Mouse (Mus musculus) NIH3T3 (cell line): Measurements from ENCODE around the gene Vwa7.
A peak's percentile ranks its signal among the peaks of the same experiment; 100 is the strongest.
"Not testable (repeated sequence)": the region's sequence is repeated elsewhere in the genome, so short reads cannot be mapped to it uniquely, and the experiment has no call there.

Experiments used
- DNase-seq: peaks from one replicate; pipeline ENCODE4 v3.0.0-alpha.2; 2012; ENCODE audit warnings: low read depth

Vwa7 gene

DNA sequence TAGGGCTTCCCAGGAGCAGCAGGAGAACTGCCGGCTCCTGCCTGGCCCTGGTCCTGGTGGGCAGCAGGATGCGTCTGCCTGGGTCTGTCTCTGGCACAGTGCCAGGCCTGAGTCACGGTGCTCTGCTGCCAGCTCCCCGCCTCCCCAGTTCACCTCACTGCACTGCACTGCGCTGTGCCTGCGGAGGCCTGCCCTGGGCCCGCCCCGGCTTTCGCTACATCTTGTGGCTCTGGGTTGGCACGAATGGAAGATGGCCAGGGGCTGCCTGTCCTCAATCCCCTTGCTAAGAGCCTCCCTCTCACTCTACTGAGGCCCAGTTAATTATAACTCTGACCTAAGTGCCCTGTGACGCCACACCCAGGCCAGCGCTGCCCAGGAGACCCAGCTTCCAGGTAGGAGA lies at the start of gene Vwa7:
Vwa7 (plus strand) TSS at position 204 of the 400 bp plus-strand sequence.
- DNase-seq = peak; percentile 76

DNA sequence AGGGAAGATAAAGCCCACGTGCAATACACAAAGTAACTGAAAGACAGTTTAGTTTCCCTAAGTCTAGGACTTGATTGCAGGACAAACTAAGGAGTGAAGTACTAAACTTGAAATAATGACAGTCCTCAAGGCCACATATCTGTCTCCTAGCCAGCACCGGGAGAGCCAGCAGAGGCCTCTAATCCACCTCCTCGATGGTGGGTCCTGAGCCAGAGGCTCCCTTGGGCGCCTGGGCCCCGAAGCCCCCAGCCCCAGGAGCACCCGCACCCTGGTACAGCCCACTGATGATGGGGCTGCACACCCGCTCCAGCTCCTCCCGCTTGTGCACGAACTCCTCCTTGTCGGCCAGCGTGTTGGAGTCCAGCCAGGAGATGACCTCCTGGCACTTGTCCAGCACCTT lies 46.6 kb upstream of the Vwa7 start, which contains the start of gene Gm20481:
Gm20481 (plus strand) TSS at position 91 of the 400 bp plus-strand sequence.
- not testable (repeated sequence) for DNase-seq

DNA sequence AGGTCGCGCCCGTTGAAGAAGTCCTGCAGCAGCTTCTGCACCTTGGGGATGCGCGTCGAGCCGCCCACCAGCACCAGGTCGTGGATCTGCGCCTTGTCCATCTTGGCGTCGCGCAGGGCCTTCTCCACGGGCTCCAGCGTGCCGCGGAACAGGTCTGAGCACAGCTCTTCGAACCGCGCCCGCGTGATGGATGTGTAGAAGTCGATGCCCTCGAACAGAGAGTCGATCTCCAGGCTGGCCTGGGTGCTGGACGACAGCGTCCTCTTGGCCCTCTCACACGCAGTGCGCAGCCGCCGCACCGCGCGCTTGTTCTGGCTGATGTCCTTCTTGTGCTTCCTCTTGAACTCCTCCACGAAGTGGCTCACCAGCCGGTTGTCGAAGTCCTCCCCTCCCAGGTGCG lies 45.5 kb upstream of the Vwa7 start:
- not testable (repeated sequence) for DNase-seq

DNA sequence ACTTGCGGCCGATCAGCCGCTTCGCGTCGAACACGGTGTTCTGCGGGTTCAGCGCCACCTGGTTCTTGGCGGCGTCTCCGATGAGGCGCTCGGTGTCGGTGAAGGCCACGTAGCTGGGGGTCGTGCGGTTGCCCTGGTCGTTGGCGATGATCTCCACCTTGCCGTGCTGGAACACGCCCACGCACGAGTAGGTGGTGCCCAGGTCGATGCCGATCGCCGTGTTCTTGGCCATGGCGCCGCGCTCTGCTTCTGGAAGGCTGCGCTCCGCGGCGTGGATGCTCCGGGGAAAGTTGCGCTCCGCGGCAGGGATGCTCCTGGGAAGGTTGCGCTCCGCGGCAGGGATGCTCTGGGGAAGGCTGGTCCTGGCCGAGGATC lies 44.7 kb upstream of the Vwa7 start:
- DNase-seq = not testable (repeated sequence)

DNA sequence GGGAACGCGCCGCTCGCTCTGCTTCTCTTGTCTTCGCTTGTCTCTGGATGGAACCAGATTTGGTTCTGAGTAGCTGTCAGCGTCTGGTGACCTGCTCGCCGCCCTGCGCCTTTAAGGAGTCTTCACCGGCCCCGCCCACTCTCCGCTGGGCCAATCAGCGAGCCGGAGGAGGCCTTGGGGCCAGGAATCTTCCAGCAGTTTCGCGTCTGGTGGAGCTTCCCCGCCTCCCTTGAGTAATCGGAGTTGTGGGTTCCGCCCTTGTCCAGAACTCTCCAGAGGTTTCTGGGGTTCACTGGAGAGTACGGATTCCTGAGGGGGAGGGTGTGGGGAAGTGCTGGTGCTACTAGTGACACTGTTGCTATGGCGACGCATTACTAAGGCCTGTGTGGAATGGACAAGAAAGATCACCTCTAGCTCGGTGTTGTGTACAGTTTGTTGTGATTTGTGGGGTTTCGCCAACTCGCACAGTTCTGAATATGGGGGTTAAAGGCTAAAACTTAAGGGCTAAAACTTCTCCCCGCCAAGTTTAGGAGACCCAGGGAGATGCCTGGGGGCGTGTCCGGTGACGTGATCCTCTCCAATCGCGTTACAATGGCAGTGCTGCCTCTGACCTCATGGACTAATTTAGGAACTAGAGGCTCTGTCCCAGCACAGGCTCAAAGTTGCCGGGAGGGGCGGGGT lies 44.2 kb upstream of the Vwa7 start, which contains the start of the genes Hspa1a and Hspa1l:
Hspa1a (minus strand) TSS at position 88 of the 681 bp plus-strand sequence.
Hspa1l (plus strand) TSS at position 635 of the 681 bp plus-strand sequence.
- DNase-seq = not testable (repeated sequence)

DNA sequence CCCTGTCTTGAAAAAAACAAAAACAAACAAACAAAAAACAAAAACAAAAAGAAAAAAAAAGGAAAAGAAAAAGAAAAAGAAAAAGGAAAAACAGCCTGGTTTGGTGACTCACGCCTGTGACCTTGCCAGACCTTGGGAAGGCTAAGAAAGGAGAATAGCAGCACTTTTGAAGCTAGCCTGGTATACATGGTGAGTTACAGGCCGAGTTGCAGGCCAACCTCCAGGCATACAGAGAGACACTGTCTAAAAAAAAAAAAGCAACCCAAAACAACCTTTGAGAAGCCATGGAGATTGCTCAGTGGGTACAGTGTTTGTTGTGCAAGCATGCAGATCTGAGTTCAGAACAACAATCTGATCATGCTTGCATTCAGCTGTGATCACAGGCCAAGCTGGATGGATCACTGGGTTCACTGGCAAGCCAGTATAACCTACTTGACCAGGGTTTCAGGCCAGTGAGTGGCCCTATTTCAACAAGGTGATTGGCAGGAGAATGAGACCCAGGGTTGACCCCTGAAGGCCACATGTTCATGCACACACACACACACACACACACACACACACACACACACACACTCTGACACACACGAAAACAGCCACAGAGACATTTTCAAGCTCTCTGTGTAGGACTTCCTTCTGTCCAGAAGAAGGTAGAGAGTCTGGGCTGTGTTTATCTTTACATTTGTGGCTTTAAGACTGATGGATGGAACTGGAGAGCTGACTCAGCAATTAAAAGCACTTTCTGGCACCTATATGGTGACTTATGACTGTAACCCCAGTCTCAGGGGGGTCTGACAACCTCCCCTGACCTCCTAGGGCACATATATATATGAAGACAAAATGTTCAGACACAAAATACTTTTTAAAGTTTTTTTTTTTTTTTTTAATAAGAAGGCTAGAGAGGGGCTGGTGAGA lies 40.5 kb upstream of the Vwa7 start:
- peak; percentile 61 for DNase-seq

DNA sequence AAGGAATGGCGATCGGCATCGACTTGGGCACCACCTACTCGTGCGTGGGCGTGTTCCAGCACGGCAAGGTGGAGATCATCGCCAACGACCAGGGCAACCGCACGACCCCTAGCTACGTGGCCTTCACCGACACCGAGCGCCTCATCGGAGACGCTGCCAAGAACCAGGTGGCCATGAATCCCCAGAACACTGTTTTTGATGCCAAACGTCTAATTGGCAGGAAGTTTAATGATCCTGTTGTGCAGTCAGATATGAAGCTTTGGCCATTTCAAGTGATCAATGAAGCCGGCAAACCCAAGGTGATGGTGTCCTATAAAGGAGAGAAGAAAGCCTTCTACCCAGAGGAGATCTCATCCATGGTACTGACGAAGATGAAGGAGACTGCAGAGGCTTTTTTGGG lies 39.4 kb upstream of the Vwa7 start:
- no peak for DNase-seq

DNA sequence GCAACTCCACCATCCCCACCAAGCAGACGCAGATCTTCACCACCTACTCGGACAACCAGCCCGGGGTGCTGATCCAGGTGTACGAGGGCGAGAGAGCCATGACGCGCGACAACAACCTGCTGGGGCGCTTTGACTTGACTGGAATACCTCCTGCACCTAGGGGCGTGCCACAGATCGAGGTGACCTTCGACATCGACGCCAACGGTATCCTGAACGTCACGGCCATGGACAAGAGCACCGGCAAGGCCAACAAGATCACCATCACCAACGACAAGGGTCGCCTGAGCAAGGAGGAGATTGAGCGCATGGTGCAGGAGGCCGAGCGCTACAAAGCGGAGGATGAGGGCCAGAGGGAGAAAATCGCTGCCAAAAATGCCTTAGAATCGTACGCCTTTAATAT lies 38.1 kb upstream of the Vwa7 start:
- no peak for DNase-seq

DNA sequence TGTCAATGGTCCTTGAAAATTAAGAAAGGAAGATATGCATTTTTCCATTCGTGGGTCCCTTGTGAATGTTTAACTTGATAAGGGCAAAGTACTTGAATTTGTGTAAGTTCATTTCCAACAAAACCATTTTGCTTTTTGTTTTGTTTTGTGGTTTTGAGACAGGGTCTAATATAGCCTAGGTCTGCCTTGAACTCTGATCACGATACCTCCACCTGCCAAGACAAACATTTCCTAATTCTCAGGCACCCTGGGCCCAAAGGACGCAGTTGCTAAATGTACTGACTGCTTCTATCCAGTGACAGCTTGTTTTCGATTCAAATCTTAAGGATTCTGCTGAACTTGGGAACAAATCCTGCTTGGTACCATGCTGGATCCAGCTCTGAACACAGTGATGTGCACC lies 36.7 kb upstream of the Vwa7 start:
- no peak for DNase-seq

DNA sequence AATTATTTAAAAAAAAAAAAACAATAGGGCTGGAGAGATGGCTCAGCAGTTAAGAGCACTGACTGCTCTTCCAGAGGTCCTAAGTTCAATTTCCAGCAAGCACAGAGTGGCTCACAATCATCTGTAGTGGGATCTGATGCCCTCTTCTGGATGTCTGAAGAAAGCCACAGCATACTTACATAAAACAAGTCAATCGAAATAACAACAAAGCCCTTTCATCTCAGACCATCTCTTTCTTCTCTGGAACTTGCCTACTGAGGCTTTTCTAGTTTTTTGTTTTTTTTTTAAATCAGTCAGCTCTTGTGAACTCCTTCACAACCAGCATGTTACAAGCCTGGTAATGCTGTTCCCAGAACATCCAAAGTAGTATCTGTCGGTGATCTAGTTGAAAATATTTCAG lies 35.7 kb upstream of the Vwa7 start:
- peak; percentile 83 for DNase-seq

DNA sequence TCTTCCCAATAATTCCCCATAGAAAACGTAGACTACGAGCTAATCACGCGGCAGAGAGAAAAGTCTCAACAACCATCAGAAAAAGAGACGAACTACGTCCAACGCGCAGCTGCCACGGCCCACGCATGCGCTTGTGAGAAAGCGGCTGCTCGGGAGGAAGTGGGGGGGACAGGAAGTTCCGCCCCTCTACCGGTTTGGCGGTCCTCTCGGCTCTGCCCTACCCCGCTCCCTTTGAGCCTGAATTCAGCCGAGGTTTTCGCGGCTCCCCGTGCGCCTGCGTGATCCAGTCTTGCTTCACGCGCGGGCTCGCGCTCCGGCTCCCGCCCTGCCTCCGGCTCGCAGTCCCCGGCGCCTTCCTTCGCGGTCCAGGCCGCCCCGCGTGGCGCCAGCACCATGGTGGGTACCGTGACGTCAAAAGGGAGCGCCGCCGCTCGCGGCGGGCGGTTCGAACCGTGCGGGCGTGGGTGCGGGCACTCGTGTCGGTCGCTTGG lies 34.6 kb upstream of the Vwa7 start, which contains the start of gene Lsm2:
Lsm2 (plus strand) TSS at position 173 of the 491 bp plus-strand sequence.
- DNase-seq = peak; percentile 96

DNA sequence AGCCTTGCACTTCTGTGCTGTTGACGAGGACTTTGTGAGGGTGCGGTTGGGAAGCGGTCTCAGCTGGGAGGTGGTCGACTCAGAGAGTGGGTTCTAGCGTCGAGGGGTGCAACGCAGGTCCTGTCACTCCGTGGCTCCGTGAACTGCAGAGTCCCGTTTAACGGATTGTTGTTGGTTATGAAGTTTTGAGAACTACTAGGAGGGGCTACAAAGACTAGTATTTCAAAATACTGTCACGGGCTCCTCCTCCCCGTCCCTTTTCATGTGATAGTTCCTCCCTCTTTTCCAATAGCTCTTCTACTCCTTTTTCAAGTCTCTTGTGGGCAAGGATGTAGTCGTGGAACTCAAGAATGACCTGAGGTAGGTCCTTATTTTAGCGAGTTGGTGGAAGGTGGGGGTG lies 34.1 kb upstream of the Vwa7 start:
- peak; percentile 27 for DNase-seq

DNA sequence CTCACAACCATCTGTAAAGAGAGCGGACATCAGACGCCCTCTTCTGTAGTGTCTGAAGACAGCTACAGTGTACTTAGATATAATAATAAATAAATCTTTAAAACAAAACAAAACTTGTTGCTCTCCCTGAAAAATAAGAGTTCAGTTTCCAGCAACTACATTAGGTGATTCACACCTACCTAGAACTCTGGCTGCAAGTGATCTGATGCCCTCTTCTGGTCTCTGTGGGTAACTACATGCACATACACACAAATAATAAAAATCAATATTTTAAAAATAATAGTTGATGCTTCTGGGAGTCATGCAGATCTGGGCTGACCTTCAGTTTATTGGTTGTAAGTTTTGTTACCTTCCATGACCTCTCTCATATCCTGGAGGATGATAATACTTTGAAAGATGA lies 32.2 kb upstream of the Vwa7 start:
- peak; percentile 80 for DNase-seq

DNA sequence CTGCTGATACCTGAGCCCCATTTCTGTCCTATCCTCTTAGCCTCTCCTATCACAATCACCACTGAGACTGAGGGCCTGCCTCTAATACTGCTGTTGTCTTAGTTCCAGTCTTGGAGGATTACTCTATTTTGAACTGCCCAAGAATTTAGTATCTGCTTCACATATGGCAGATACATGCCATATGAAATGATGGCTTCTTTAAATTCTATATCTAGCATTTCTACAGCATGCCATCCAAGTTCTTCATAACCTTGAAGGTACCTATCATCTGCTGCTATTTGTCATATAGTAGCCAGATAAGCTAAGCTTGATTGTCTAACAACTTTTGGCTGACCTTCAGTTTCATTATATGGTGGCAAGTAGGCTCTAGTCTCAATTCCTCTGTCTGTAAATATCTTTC lies 21.6 kb upstream of the Vwa7 start:
- DNase-seq = no peak

DNA sequence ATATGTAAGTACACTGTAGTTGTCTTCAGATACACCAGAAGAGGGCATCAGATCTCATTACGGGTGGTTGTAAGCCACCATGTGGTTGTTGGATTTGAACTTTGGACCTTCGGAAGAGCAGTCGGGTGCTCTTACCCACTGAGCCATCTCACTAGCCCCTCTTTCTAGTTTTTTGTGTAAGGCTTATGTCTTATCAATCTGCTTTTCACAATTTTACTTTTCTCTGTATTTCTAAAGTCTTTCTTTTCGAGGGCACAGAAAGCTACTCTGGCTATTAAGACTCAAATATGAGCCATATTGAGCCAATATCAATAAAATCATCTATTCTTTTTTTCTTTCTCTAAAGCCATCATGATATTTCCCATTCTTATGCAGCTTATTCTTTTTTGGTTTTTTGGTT lies 21.2 kb upstream of the Vwa7 start:
- DNase-seq = not testable (repeated sequence)

DNA sequence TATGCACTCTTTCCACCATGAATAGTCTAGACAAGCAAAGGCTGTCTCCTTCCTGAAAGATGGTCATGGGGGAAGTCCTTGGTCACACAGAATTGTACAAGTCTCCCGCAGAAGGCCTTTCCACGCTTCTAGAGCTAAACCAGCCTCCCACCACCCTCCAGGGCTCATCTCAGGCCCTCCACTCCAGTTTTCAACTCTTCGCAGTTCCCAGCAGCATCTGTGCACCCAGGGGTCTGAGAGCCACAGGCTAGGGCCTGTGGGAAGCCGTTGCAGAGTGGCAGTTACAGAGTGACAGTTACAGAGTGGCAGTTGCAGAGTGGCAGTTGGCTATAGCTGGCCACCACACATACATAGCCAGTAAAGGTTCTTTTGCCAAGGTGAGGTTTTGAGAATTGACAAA lies 20.5 kb upstream of the Vwa7 start:
- not testable (repeated sequence) for DNase-seq

DNA sequence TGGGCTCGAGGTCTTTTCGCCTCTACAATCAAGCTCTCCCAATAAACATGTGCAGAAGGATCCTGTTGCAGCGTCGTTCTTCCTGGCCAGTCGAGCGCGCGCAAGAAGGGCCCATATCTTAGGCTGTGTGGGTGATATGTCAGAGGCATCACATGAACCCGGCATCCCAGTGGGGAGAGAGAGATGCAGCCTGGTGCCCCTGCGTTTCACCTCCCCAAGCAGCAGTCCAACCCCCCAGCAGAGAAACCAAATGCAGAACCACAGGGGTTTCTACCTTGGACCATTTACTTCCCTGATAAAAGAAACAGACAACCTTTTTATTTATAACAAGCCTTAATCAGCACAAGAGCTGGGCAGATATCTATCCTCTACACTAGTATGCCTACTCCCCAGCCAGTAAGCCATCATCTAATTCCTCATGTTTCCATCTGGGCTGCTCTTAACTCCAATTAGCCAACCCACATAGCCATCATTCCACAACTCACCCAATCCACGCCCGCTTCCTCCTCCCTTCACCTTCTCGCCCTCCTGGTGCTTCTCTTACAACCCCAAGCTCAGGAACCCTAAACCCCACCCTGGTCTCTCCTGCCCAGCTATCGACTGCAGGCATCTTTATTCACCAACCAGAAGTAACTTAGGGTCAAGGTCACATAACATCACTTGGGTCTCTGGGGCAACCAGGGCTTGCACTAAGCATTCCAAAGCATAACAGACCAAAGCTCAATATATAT lies 19.8 kb upstream of the Vwa7 start:
- no peak for DNase-seq

DNA sequence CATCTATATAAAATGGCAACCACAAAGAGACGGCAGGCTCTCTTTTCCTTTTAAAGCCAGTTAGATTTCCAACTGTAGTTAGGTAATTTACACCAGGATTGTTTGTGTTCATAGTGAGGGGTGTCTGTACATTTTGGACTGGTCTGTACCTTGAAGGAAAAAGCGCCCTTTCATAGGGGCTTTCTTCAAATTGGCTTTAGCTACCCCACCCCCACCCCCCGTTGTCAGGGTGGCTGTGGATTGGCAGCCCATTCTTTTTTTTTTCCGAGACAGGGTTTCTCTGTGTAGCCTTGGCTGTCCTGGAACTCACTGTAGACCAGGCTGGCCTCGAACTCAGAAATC lies 19.3 kb upstream of the Vwa7 start:
- no peak for DNase-seq

DNA sequence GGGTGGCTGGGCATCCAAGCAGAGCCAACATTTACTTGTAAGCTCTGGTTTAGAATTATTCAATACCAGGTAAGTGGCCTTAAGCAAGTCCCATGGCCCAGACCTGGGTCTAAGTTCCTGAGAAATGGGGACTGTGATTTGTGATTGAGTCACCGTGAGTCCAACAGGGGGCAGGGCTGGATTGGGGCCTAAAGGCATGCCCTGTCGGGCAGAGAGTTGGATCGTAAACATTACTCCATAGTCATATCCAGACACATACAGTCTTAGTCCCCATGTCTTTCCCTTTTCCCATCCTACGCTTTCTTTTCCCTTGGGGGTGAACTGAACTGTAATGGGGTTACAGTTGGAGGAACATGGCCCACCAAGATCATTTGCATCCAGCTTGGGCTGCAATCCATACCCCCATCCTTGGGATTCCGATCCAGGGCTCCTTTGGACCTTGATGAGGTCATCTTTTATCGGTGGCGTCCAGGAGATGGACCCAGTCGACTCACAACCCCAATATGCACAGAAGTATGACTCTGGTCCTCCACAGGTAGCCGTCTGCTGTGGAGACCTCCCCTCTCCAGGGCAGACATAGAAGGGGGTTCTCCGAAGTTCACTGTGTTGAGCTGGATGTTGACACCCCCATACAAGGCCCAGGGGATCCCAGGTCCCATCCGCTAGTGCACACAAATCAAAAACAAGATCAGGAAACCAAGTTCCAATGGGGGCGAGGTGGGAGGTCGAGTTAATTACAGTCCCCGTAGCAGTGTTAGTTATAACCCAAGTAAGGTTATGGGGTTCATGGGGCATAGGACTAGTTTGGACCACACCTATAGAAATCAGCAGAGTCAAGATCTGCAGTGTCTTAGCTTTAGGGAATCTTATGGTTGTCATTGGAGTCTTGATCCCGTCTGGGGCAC lies 17.6 kb upstream of the Vwa7 start:
- DNase-seq = no peak

DNA sequence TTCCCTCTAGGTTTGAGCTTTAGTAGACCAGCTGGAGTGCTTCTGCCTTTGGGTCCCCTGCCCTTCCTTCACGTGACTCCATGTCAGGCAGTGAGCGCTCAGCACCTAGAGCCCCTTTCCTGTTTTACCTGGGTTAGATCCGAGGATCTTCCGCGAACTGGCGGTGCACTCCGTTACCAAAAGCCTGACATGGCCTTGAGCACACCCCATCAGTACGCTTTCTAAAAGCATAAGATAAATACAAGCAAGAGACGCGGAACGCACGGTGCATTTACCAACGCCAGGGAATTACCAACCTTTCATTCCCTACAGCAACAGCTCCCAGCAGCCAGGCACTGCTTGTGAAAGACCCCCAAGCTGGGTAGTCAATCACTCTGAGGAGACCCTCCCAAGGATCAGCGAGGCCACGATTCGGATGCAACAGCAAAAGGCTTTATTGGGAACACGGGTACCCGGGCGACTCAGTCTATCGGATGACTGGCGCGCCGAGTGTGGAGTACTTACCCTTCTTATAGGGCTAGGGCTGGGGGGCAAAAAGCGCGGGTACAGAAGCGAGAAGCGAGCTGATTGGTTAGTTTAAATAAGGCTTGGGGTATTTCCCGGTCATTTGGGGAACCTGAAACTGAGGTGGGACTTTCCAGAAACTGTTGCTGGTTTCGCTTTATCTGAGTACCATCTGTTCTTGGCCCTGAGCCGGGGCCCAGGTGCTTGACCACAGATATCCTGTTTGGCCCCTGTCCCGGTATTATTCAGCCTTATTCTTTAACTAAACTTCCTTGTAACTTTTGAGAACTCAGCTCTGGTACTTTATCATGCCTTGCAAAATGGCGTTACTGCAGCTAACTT lies 16.3 kb upstream of the Vwa7 start:
- DNase-seq = not testable (repeated sequence)
